21 mouse cellular contexts compared by ENCODE assay signal in the genomic region with DNA sequence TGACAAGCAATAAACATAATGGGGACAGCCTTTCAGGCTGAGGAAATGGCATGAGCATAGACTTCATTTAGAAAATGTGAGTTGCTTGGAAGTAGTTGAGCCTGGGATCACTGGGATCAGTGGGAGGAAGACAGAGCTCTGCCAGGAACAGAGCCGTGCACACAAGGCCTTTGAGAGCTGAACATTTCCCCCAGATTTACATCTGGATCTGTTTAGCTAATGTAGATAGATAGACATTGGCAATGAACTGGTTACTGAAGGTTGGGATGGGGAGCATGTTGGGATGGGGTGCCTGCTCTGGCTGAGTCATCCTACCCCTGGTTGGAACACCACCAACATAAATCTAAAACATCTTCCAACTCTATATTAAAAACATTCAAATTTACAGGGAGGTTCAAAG.
"Had no signal": no experiment of that assay in that cellular context is flagged by ENCODE, and none has a peak within 500 bp of the region (broad histone marks: within the 10 kb centered on the region; RNA-seq: fewer than 3 reads in every experiment).

No protein-coding gene starts in this region.

- H3K27me3 ChIP-seq: limb, embryonic 12.5 days; lung, embryonic 15.5 days; midbrain, embryonic 13.5 days; stomach, embryonic 15.5 days had no signal

- DNase-seq: kidney, adult 2 months; kidney, postnatal 25 days; layer of hippocampus, postnatal 36 days; lung, adult 18-20 months; lung, postnatal 10 days; lung, postnatal 36 days; right cerebral cortex, postnatal 4 days; thymus, postnatal 25 days had no signal

- H3K36me3 ChIP-seq: limb, embryonic 12.5 days; lung, embryonic 15.5 days; midbrain, embryonic 10.5 days; midbrain, embryonic 13.5 days; stomach, embryonic 15.5 days had no signal

- H3K9me3 ChIP-seq: limb, embryonic 12.5 days; lung, embryonic 15.5 days; megakaryocyte, embryonic 14.5 days; midbrain, embryonic 10.5 days; midbrain, embryonic 13.5 days; stomach, embryonic 15.5 days had no signal

- H3K27ac ChIP-seq: kidney, postnatal 0 days; layer of hippocampus, adult 2 months; left cerebral cortex, adult 2 months; limb, embryonic 12.5 days; liver, embryonic 14.5 days; lung, embryonic 15.5 days; midbrain, embryonic 10.5 days; midbrain, embryonic 13.5 days; stomach, embryonic 15.5 days had no signal

- H3K4me3 ChIP-seq: layer of hippocampus, adult 2 months; left cerebral cortex, adult 2 months; limb, embryonic 12.5 days; lung, embryonic 15.5 days; megakaryocyte, embryonic 14.5 days; midbrain, embryonic 10.5 days; midbrain, embryonic 13.5 days; myocyte; stomach, embryonic 15.5 days had no signal

- ATAC-seq: midbrain, embryonic 13.5 days; midbrain, embryonic 16.5 days had no signal

- H3K4me1 ChIP-seq: limb, embryonic 12.5 days; lung, embryonic 15.5 days; midbrain, embryonic 10.5 days; midbrain, embryonic 13.5 days; stomach, embryonic 15.5 days had no signal

- H3K9ac ChIP-seq: limb, embryonic 12.5 days; liver, embryonic 14.5 days; lung, embryonic 15.5 days; midbrain, embryonic 13.5 days; stomach, embryonic 15.5 days had no signal

- H3K4me2 ChIP-seq: limb, embryonic 12.5 days; liver, embryonic 11.5 days; lung, embryonic 15.5 days; midbrain, embryonic 13.5 days; stomach, embryonic 15.5 days had no signal
